Mouse (Mus musculus): ENCODE results near the gene Hs3st4. TPM values are rescaled to one million over a fixed set of nuclear protein-coding genes. Genes with fewer than 3 reads are reported as not detected.
A peak's percentile ranks its signal among the peaks of the same experiment; 100 is the strongest.

Gene Hs3st4
- polyA plus RNA-seq, 1 experiment from 2014 or later, result 18.0 TPM

GRCm38 (mm10) chr7:124249838-124250237 lies 267.2 kb downstream of the Hs3st4 start:
- H3K27ac ChIP-seq (ENCODE audit: low read length), result no peak overlapping the region
- H3K36me3 ChIP-seq (ENCODE audit: control insufficient read depth, insufficient read depth), result no peaks in the 10 kb centered on the region
- H3K27me3 ChIP-seq (replicated peaks; ENCODE audit: control insufficient read depth, insufficient read depth, low read length), result no peaks in the 10 kb centered on the region
- WGBS, result 55% methylated on average over 3 of the region's 3 CpGs
- ATAC-seq, result no peak
- H3K4me3 ChIP-seq (replicated peaks; ENCODE audit: low read length), result no peak overlapping the region
- no peak overlapping the region for H3K9ac ChIP-seq (replicated peaks; ENCODE audit: low read depth, low read length)
- no peak overlapping the region for H3K4me2 ChIP-seq (ENCODE audit: low read length)
- H3K4me1 ChIP-seq (replicated peaks; ENCODE audit: control insufficient read depth, insufficient read depth, low read length), result no peaks in the 10 kb centered on the region
- H3K9me3 ChIP-seq (ENCODE audit: control insufficient read depth, low read length), result no peaks in the 10 kb centered on the region

DNA sequence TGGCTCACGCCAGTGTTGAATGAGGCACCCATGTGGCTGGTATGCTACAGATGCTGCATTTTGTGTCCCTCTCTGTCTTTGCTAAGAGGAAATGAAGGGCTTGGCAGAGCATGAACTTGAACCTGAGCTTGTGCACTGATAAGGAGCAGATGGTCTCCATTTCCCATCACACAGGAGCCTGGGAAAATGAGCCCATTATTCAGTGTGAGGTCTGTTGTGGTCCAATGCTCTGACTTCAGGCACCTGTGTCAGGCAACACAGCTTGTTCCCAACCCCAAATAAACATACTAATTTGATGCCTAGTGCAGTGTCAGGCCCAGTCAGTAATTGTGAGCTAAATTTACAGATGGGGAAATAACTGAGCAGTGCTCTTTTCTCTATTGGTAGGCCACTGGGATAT lies 267.9 kb downstream of the Hs3st4 start:
- H3K4me1 ChIP-seq (replicated peaks; ENCODE audit: control insufficient read depth, insufficient read depth, low read length), result no peaks in the 10 kb centered on the region
- WGBS, result 61% methylated on average over 1 of the region's 1 CpGs
- no peak overlapping the region for H3K27ac ChIP-seq (ENCODE audit: low read length)
- ATAC-seq, result peak; percentile 47; the same call in 1 of the 2 replicates
- no peaks in the 10 kb centered on the region for H3K9me3 ChIP-seq (ENCODE audit: control insufficient read depth, low read length)
- no peaks in the 10 kb centered on the region for H3K27me3 ChIP-seq (replicated peaks; ENCODE audit: control insufficient read depth, insufficient read depth, low read length)
- no peak overlapping the region for H3K4me3 ChIP-seq (replicated peaks; ENCODE audit: low read length)
- H3K9ac ChIP-seq (replicated peaks; ENCODE audit: low read depth, low read length), result no peak overlapping the region
- no peaks in the 10 kb centered on the region for H3K36me3 ChIP-seq (ENCODE audit: control insufficient read depth, insufficient read depth)
- H3K4me2 ChIP-seq (ENCODE audit: low read length), result no peak overlapping the region

DNA sequence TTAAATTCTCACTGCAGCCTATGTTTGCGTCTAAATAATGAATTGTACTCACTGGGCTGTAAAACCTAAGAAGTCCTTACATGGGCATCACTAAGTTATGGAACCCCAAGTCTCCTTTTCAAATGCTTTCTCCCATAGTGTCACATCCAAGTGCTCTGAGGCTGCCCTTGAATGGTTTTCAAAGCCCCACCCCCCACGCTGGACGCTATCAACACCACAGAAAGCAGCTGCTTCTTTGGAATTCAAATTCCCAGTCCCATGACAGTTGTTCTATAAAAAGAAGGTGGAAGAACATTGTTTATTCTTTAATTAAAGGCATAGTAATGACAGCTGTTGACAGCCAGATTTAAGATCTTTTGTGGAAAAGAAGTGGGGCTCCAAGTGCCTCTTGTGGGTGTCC lies 275.8 kb downstream of the Hs3st4 start:
- no peak overlapping the region for H3K4me2 ChIP-seq (ENCODE audit: low read length)
- H3K36me3 ChIP-seq (ENCODE audit: control insufficient read depth, insufficient read depth), result no peaks in the 10 kb centered on the region
- H3K4me3 ChIP-seq (replicated peaks; ENCODE audit: low read length), result no peak overlapping the region
- no peak for ATAC-seq
- no peaks in the 10 kb centered on the region for H3K9me3 ChIP-seq (ENCODE audit: control insufficient read depth, low read length)
- H3K27ac ChIP-seq (ENCODE audit: low read length), result no peak overlapping the region
- H3K4me1 ChIP-seq (replicated peaks; ENCODE audit: control insufficient read depth, insufficient read depth, low read length), result no peaks in the 10 kb centered on the region
- 49% methylated on average over 3 of the region's 3 CpGs for WGBS
- H3K9ac ChIP-seq (replicated peaks; ENCODE audit: low read depth, low read length), result no peak overlapping the region
- H3K27me3 ChIP-seq (replicated peaks; ENCODE audit: control insufficient read depth, insufficient read depth, low read length), result no peaks in the 10 kb centered on the region

- H3K9ac ChIP-seq (replicated peaks; ENCODE audit: low read depth, low read length), result no peak overlapping the region
- no peaks in the 10 kb centered on the region for H3K36me3 ChIP-seq (ENCODE audit: control insufficient read depth, insufficient read depth)
- ATAC-seq, result no peak
- no peak overlapping the region for H3K4me2 ChIP-seq (ENCODE audit: low read length)
- H3K4me3 ChIP-seq (replicated peaks; ENCODE audit: low read length), result no peak overlapping the region
- no peaks in the 10 kb centered on the region for H3K9me3 ChIP-seq (ENCODE audit: control insufficient read depth, low read length)
- no peaks in the 10 kb centered on the region for H3K27me3 ChIP-seq (replicated peaks; ENCODE audit: control insufficient read depth, insufficient read depth, low read length)
- H3K4me1 ChIP-seq (replicated peaks; ENCODE audit: control insufficient read depth, insufficient read depth, low read length), result no peaks in the 10 kb centered on the region
- no peak overlapping the region for H3K27ac ChIP-seq (ENCODE audit: low read length)
Measured at GRCm38 (mm10) chr7:124270734-124271133, 288.1 kb downstream of the Hs3st4 start.

DNA sequence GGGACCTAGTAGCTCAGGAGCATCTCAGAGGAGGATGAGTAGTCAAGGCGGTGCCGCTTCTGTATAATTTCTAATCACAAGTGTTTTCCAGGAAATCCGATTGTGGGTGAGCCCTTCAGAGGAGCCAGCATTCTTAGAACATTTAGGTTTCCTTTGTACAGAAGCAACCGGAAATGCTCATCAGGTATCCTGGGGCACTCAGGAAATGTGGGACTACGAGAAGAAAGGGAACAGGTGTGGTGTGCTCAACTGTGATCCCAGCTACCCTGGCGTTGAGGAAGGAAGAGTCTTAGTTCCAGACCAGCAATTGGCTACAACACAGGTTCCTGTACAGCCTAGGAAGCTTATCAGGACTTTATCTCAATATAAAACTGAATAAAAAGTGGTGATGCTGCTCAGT lies 307.2 kb downstream of the Hs3st4 start:
- Histone ChIP-seq H3K4me3 (replicated peaks; ENCODE audit: low read length) (no peak overlapping the region), H3K9ac (replicated peaks; ENCODE audit: low read depth, low read length) (no peak overlapping the region), H3K27ac (ENCODE audit: low read length) (no peak overlapping the region), H3K27me3 (replicated peaks; ENCODE audit: control insufficient read depth, insufficient read depth, low read length) (no peaks in the 10 kb centered on the region), H3K4me2 (ENCODE audit: low read length) (no peak overlapping the region), H3K4me1 (replicated peaks; ENCODE audit: control insufficient read depth, insufficient read depth, low read length) (no peaks in the 10 kb centered on the region), H3K9me3 (ENCODE audit: control insufficient read depth, low read length) (no peaks in the 10 kb centered on the region), H3K36me3 (ENCODE audit: control insufficient read depth, insufficient read depth) (no peaks in the 10 kb centered on the region)
- no peak for ATAC-seq
- whole genome bisulfite sequencing, result 89% methylated on average over 6 of the region's 6 CpGs

- no peak overlapping the region for H3K9ac ChIP-seq (replicated peaks; ENCODE audit: low read depth, low read length)
- H3K4me2 ChIP-seq (ENCODE audit: low read length), result no peak overlapping the region
- no peaks in the 10 kb centered on the region for H3K9me3 ChIP-seq (ENCODE audit: control insufficient read depth, low read length)
- H3K4me1 ChIP-seq (replicated peaks; ENCODE audit: control insufficient read depth, insufficient read depth, low read length), result peaks cover 5% of the 10 kb centered on the region; the same call in 1 of the 2 replicates
- no peaks in the 10 kb centered on the region for H3K27me3 ChIP-seq (replicated peaks; ENCODE audit: control insufficient read depth, insufficient read depth, low read length)
- ATAC-seq, result peak; percentile 33; the same call in 1 of the 2 replicates
- H3K4me3 ChIP-seq (replicated peaks; ENCODE audit: low read length), result no peak overlapping the region
- H3K27ac ChIP-seq (ENCODE audit: low read length), result 0 out of 2 replicates have a peak overlapping the region, but pooled peaks have one; percentile 5
- WGBS, result 58% methylated on average over 4 of the region's 4 CpGs
- H3K36me3 ChIP-seq (ENCODE audit: control insufficient read depth, insufficient read depth), result no peaks in the 10 kb centered on the region
Measured at GRCm38 (mm10) chr7:124319451-124319850, 336.8 kb downstream of the Hs3st4 start.

DNA sequence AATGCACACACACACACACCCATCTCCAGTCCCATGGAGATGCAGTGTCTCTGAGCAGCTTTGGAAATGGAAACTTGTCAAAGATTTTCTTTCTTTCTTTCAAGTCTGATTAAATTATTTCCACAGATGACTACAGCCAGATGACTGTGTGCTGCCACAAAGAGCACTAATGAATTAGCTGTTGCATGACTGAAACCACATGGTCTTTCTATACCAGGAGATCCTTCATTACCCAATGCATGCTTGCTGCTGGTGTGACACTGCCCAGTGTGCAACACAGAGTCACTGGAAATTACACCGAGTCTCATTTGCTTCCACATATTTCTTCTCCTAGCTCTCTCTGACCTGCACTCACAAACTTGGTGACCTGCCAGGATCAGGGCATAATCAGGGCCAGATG lies 353.0 kb downstream of the Hs3st4 start:
- no peaks in the 10 kb centered on the region for H3K27me3 ChIP-seq (replicated peaks; ENCODE audit: control insufficient read depth, insufficient read depth, low read length)
- WGBS, result 77% methylated on average over 1 of the region's 1 CpGs
- H3K27ac ChIP-seq (ENCODE audit: low read length), result no peak overlapping the region
- no peaks in the 10 kb centered on the region for H3K36me3 ChIP-seq (ENCODE audit: control insufficient read depth, insufficient read depth)
- H3K9me3 ChIP-seq (ENCODE audit: control insufficient read depth, low read length), result no peaks in the 10 kb centered on the region
- ATAC-seq, result no peak
- no peaks in the 10 kb centered on the region for H3K4me1 ChIP-seq (replicated peaks; ENCODE audit: control insufficient read depth, insufficient read depth, low read length)
- no peak overlapping the region for H3K9ac ChIP-seq (replicated peaks; ENCODE audit: low read depth, low read length)
- no peak overlapping the region for H3K4me2 ChIP-seq (ENCODE audit: low read length)
- H3K4me3 ChIP-seq (replicated peaks; ENCODE audit: low read length), result no peak overlapping the region

- no peak for ATAC-seq
- no peak overlapping the region for H3K4me3 ChIP-seq (replicated peaks; ENCODE audit: low read length)
- H3K4me2 ChIP-seq (ENCODE audit: low read length), result no peak overlapping the region
- H3K27me3 ChIP-seq (replicated peaks; ENCODE audit: control insufficient read depth, insufficient read depth, low read length), result no peaks in the 10 kb centered on the region
- no peaks in the 10 kb centered on the region for H3K9me3 ChIP-seq (ENCODE audit: control insufficient read depth, low read length)
- H3K36me3 ChIP-seq (ENCODE audit: control insufficient read depth, insufficient read depth), result no peaks in the 10 kb centered on the region
- no peak overlapping the region for H3K27ac ChIP-seq (ENCODE audit: low read length)
- WGBS, result 57% methylated on average over 3 of the region's 3 CpGs
- H3K9ac ChIP-seq (replicated peaks; ENCODE audit: low read depth, low read length), result no peak overlapping the region
- H3K4me1 ChIP-seq (replicated peaks; ENCODE audit: control insufficient read depth, insufficient read depth, low read length), result no peaks in the 10 kb centered on the region
Measured at GRCm38 (mm10) chr7:124341510-124341909, 358.8 kb downstream of the Hs3st4 start.

- Histone ChIP-seq H3K4me1 (replicated peaks; ENCODE audit: control insufficient read depth, insufficient read depth, low read length) (peaks cover 11% of the 10 kb centered on the region), H3K9ac (replicated peaks; ENCODE audit: low read depth, low read length) (peak overlapping the region; percentile 34), H3K4me2 (ENCODE audit: low read length) (peak overlapping the region; percentile 27), H3K36me3 (ENCODE audit: control insufficient read depth, insufficient read depth) (no peaks in the 10 kb centered on the region), H3K27me3 (replicated peaks; ENCODE audit: control insufficient read depth, insufficient read depth, low read length) (no peaks in the 10 kb centered on the region), H3K9me3 (ENCODE audit: control insufficient read depth, low read length) (no peaks in the 10 kb centered on the region), H3K27ac (ENCODE audit: low read length) (peak overlapping the region; percentile 77), H3K4me3 (replicated peaks; ENCODE audit: low read length) (peak overlapping the region; percentile 11; the same call in 1 of the 2 replicates)
- ATAC-seq, result peak; percentile 90
- 9% methylated on average over 13 of the region's 13 CpGs for WGBS
Measured at GRCm38 (mm10) chr7:124347218-124348017, 364.7 kb downstream of the Hs3st4 start.

All from forebrain, embryonic 16.5 days (tissue).